Mouse (Mus musculus): ENCODE measurements at regions not wholly inside any gene's neighbourhood (a gene's known extent, or its start where the extent isn't known, plus 50 kb on each side); places are given as distances from the start of the nearest gene placed in this dataset.

- Histone ChIP-seq H3K4me1 (ENCODE audit: control insufficient read depth in 2 of 2, insufficient read depth in 2 of 2, low read length in 2 of 2) (no peaks in the 10 kb centered on the region), H3K36me3 (ENCODE audit: control insufficient read depth, insufficient read depth, low read length) (no peaks in the 10 kb centered on the region), H3K9ac (ENCODE audit: low read length) (no peak overlapping the region), H3K27me3 (ENCODE audit: control insufficient read depth, insufficient read depth, low read length) (no peaks in the 10 kb centered on the region), H3K4me2 (ENCODE audit: low read length) (no peak overlapping the region), H3K27ac (replicated peaks in 1 of 2; ENCODE audit: control insufficient read depth in 1 of 2, insufficient read depth in 1 of 2, low read depth in 2 of 2, low read length in 2 of 2) (no peak overlapping the region), H3K9me3 (ENCODE audit: control insufficient read depth, low read length) (no peaks in the 10 kb centered on the region), H3K4me3 (ENCODE audit: control insufficient read depth in 1 of 2, insufficient read depth in 1 of 2, low read depth in 1 of 2, low read length in 2 of 2) (no peak overlapping the region)
- 87% methylated on average over 5 of the region's 5 CpGs for WGBS
- no peak for ATAC-seq (ENCODE audit: insufficient number of reproducible peaks, insufficient read depth, low FRiP score, low read depth)
Observed at GRCm38 (mm10) chr16:24326046-24326445, 67.3 kb upstream of the Lpp start.

DNA sequence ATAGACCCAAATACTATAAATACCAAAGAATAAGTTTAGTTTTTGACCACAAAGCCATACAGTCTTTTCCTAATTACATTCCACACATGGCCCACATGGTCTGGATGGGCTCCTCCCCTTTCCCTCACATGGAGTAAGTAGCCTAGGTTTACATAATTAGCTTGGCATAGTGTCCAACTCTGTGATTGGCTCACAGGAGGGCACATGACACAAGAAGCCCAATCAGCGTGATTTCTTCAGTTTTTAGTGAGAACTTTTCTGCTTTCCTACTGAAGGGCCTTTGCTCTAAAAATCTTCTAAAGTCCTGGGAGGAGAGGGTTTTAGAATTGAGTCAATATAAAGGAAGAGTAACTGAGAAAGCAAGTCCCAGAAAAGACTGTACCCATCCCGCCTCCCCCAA, 68.4 kb upstream of the Lpp start:
- no peak overlapping the region for H3K9ac ChIP-seq (ENCODE audit: low read length)
- H3K4me2 ChIP-seq (ENCODE audit: low read length), result no peak overlapping the region
- no peak overlapping the region for H3K4me3 ChIP-seq (ENCODE audit: control insufficient read depth in 1 of 2, insufficient read depth in 1 of 2, low read depth in 1 of 2, low read length in 2 of 2)
- no peaks in the 10 kb centered on the region for H3K4me1 ChIP-seq (ENCODE audit: control insufficient read depth in 2 of 2, insufficient read depth in 2 of 2, low read length in 2 of 2)
- no peaks in the 10 kb centered on the region for H3K9me3 ChIP-seq (ENCODE audit: control insufficient read depth, low read length)
- ATAC-seq (ENCODE audit: insufficient number of reproducible peaks, insufficient read depth, low FRiP score, low read depth), result no peak
- no peaks in the 10 kb centered on the region for H3K36me3 ChIP-seq (ENCODE audit: control insufficient read depth, insufficient read depth, low read length)
- no peak overlapping the region for H3K27ac ChIP-seq (replicated peaks in 1 of 2; ENCODE audit: control insufficient read depth in 1 of 2, insufficient read depth in 1 of 2, low read depth in 2 of 2, low read length in 2 of 2)
- 81% methylated on average over 2 of the region's 2 CpGs for WGBS
- no peaks in the 10 kb centered on the region for H3K27me3 ChIP-seq (ENCODE audit: control insufficient read depth, insufficient read depth, low read length)

- Histone ChIP-seq H3K4me1 (ENCODE audit: control insufficient read depth in 2 of 2, insufficient read depth in 2 of 2, low read length in 2 of 2) (no peaks in the 10 kb centered on the region), H3K27me3 (ENCODE audit: control insufficient read depth, insufficient read depth, low read length) (no peaks in the 10 kb centered on the region), H3K9ac (ENCODE audit: low read length) (no peak overlapping the region), H3K27ac (replicated peaks in 1 of 2; ENCODE audit: control insufficient read depth in 1 of 2, insufficient read depth in 1 of 2, low read depth in 2 of 2, low read length in 2 of 2) (no peak overlapping the region), H3K4me2 (ENCODE audit: low read length) (no peak overlapping the region), H3K9me3 (ENCODE audit: control insufficient read depth, low read length) (no peaks in the 10 kb centered on the region), H3K4me3 (ENCODE audit: control insufficient read depth in 1 of 2, insufficient read depth in 1 of 2, low read depth in 1 of 2, low read length in 2 of 2) (no peak overlapping the region), H3K36me3 (ENCODE audit: control insufficient read depth, insufficient read depth, low read length) (no peaks in the 10 kb centered on the region)
- ATAC-seq (ENCODE audit: insufficient number of reproducible peaks, insufficient read depth, low FRiP score, low read depth), result no peak
- 66% methylated on average over 8 of the region's 8 CpGs for WGBS
Observed at GRCm38 (mm10) chr16:24318723-24319437, 74.4 kb upstream of the Lpp start.

DNA sequence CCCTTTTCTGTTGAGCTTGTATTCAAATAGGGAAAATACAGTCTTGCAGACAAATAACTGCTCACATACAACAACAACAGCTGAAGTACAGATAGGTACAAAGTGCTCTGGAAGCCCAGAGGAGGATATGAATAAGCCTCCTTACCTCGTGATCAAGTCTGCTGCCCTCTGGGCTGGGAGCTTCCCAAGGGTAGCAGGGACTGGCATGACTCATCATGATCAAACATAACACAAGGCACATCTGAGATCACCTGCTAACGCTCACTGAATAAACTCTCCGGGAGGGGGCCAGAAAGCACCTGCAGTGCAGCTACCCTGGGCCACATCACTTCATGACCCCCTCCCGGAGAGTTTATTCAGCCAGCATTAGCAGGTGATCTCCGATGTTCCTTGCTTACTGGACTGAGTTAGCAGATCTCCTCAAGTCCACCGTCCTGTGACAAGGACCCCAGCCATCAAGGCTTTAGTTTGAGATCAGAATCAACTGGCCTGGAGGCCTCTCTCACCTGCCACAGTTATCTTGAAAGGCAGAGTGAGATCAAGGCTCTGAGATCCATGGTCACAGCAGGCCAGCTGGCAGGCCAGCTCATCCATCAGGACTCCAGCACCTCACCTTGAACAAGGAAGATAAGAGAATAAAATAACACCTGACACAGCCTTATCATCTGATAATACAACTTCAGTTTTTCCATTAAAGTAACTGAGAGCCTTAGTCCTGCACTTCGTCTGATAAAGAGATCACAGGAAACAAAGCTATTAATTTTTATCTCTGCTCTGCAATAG, 79.6 kb upstream of the Lpp start:
- ATAC-seq (ENCODE audit: insufficient number of reproducible peaks, insufficient read depth, low FRiP score, low read depth), result no peak
- Histone ChIP-seq H3K27me3 (ENCODE audit: control insufficient read depth, insufficient read depth, low read length) (no peaks in the 10 kb centered on the region), H3K4me2 (ENCODE audit: low read length) (no peak overlapping the region), H3K9ac (ENCODE audit: low read length) (no peak overlapping the region), H3K9me3 (ENCODE audit: control insufficient read depth, low read length) (no peaks in the 10 kb centered on the region), H3K4me1 (ENCODE audit: control insufficient read depth in 2 of 2, insufficient read depth in 2 of 2, low read length in 2 of 2) (no peaks in the 10 kb centered on the region), H3K4me3 (ENCODE audit: control insufficient read depth in 1 of 2, insufficient read depth in 1 of 2, low read depth in 1 of 2, low read length in 2 of 2) (no peak overlapping the region), H3K27ac (replicated peaks in 1 of 2; ENCODE audit: control insufficient read depth in 1 of 2, insufficient read depth in 1 of 2, low read depth in 2 of 2, low read length in 2 of 2) (no peak overlapping the region), H3K36me3 (ENCODE audit: control insufficient read depth, insufficient read depth, low read length) (no peaks in the 10 kb centered on the region)
- WGBS, result 54% methylated on average over 7 of the region's 7 CpGs

- Histone ChIP-seq H3K9ac (ENCODE audit: low read length) (no peak overlapping the region), H3K4me1 (ENCODE audit: control insufficient read depth in 2 of 2, insufficient read depth in 2 of 2, low read length in 2 of 2) (no peaks in the 10 kb centered on the region), H3K27ac (replicated peaks in 1 of 2; ENCODE audit: control insufficient read depth in 1 of 2, insufficient read depth in 1 of 2, low read depth in 2 of 2, low read length in 2 of 2) (no peak overlapping the region), H3K4me3 (ENCODE audit: control insufficient read depth in 1 of 2, insufficient read depth in 1 of 2, low read depth in 1 of 2, low read length in 2 of 2) (no peak overlapping the region), H3K36me3 (ENCODE audit: control insufficient read depth, insufficient read depth, low read length) (no peaks in the 10 kb centered on the region), H3K4me2 (ENCODE audit: low read length) (no peak overlapping the region), H3K27me3 (ENCODE audit: control insufficient read depth, insufficient read depth, low read length) (no peaks in the 10 kb centered on the region), H3K9me3 (ENCODE audit: control insufficient read depth, low read length) (no peaks in the 10 kb centered on the region)
- WGBS, result 95% methylated on average over 1 of the region's 1 CpGs
- no peak for ATAC-seq (ENCODE audit: insufficient number of reproducible peaks, insufficient read depth, low FRiP score, low read depth)
Observed at GRCm38 (mm10) chr16:24305391-24305790, 87.9 kb upstream of the Lpp start.

GRCm38 (mm10) chr16:24296790-24297189, 96.5 kb upstream of the Lpp start:
- WGBS, result 45% methylated on average over 3 of the region's 3 CpGs
- Histone ChIP-seq H3K9me3 (ENCODE audit: control insufficient read depth, low read length) (no peaks in the 10 kb centered on the region), H3K4me3 (ENCODE audit: control insufficient read depth in 1 of 2, insufficient read depth in 1 of 2, low read depth in 1 of 2, low read length in 2 of 2) (no peak overlapping the region), H3K4me2 (ENCODE audit: low read length) (no peak overlapping the region), H3K27ac (replicated peaks in 1 of 2; ENCODE audit: control insufficient read depth in 1 of 2, insufficient read depth in 1 of 2, low read depth in 2 of 2, low read length in 2 of 2) (no peak overlapping the region), H3K9ac (ENCODE audit: low read length) (no peak overlapping the region), H3K36me3 (ENCODE audit: control insufficient read depth, insufficient read depth, low read length) (no peaks in the 10 kb centered on the region), H3K27me3 (ENCODE audit: control insufficient read depth, insufficient read depth, low read length) (no peaks in the 10 kb centered on the region), H3K4me1 (ENCODE audit: control insufficient read depth in 2 of 2, insufficient read depth in 2 of 2, low read length in 2 of 2) (0 out of 4 replicates have a peak, but pooled peaks cover 0 to 5% of the 10 kb centered on the region in 2 experiments)
- ATAC-seq (ENCODE audit: insufficient number of reproducible peaks, insufficient read depth, low FRiP score, low read depth), result no peak

DNA sequence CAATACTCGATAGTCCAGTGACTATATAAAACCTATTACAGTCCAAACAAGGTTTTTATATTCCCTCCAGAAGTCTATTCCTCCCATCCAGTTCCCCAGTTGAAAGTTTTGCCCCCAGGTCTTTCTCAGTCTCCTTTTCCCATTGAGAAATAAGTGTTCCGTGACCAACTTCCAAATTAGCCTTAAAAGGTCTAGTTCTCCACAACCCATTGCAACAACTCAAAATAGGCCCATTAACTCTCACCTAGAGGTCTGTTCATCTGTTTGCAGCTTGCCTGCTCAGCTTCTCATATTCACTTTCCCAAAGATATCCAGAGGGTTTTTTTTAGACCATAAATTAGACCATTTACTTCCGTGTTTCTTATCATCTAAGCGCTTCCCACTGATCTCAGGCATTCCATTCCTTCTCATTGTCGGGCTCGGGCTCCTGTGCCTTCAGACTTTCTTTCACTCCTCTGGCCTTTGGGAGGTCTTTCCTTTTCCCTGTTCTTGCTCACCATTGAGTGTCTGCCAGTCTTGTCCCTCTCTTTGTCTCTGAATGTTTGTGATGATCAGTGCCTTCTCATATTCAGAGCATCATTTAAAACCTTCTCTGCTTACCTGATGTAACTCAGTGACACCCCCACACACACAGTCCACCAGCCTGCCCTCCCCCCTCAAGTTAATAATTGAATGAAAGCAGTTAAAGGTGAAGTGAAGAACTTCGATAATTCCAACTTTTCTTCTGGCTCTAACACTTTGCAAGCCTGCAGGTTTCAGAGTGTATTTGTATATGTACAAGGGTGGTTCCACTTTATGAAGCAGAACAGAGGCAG, 97.5 kb upstream of the Lpp start:
- WGBS, result 40% methylated on average over 7 of the region's 7 CpGs

More for the DNA sequence above, 97.5 kb upstream of the Lpp start:
- no peak overlapping the region for H3K4me3 ChIP-seq (ENCODE audit: control insufficient read depth in 1 of 2, insufficient read depth in 1 of 2, low read depth in 1 of 2, low read length in 2 of 2)
- ATAC-seq (ENCODE audit: insufficient number of reproducible peaks, insufficient read depth, low FRiP score, low read depth), result no peak
- H3K36me3 ChIP-seq (ENCODE audit: control insufficient read depth, insufficient read depth, low read length), result no peaks in the 10 kb centered on the region
- H3K9ac ChIP-seq (ENCODE audit: low read length), result no peak overlapping the region
- no peak overlapping the region for H3K27ac ChIP-seq (replicated peaks in 1 of 2; ENCODE audit: control insufficient read depth in 1 of 2, insufficient read depth in 1 of 2, low read depth in 2 of 2, low read length in 2 of 2)
- no peaks in the 10 kb centered on the region for H3K27me3 ChIP-seq (ENCODE audit: control insufficient read depth, insufficient read depth, low read length)
- H3K4me2 ChIP-seq (ENCODE audit: low read length), result no peak overlapping the region
- H3K4me1 ChIP-seq (ENCODE audit: control insufficient read depth in 2 of 2, insufficient read depth in 2 of 2, low read length in 2 of 2), result 0 out of 4 replicates have a peak, but pooled peaks cover 0 to 5% of the 10 kb centered on the region in 2 experiments
- H3K9me3 ChIP-seq (ENCODE audit: control insufficient read depth, low read length), result no peaks in the 10 kb centered on the region

Data from heart, embryonic 14.5 days (tissue).